Mouse (Mus musculus): ENCODE measurements around the gene Gm47985.
"Not testable (repeated sequence)": the region's sequence is repeated elsewhere in the genome, so short reads cannot be mapped to it uniquely, and the experiment has no call there.

DNA sequence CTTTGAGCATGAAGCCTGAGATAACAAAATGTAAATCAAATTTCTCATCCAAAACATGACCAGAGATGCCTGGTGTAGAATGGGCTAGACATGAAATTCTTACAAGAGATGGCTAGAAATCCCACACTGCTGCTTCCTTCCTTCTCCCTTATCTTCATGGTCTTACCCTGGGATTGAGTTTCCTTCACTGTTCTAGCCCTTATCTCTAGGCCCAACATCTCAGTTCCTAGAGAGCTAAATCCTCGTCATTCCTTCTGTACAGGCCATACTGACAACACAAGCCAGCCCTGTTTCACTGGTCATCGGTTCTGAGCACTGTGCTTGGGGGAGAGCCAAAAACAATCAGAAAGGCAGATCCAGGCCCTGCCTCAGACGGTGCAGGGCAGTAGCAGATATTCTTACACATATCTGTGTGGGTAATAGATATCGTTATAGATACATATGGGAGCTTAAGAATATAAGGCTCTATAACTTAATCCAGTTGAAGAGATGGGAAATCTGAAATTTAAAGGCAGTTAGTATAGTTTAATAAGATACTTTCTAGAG, 4.6 kb downstream of the Gm47985 start:
- TF ChIP-seq CTCF (conservative IDR thresholded peaks at IDR 0.05 in 1 of 2, IDR thresholded peaks at IDR 0.05 in 1 of 2; ENCODE audit: low read depth in 2 of 2, low read length in 2 of 2); POLR2A (IDR thresholded peaks at IDR 0.05; ENCODE audit: low read depth, low read length); EP300 (IDR thresholded peaks at IDR 0.05; ENCODE audit: low read length); NELFE (IDR thresholded peaks at IDR 0.05; ENCODE audit: low read depth, low read length); ZNF384 (IDR thresholded peaks at IDR 0.05; ENCODE audit: low read depth, low read length); SMC3 (IDR thresholded peaks at IDR 0.05; ENCODE audit: low read depth, low read length); GABPA (IDR thresholded peaks at IDR 0.05; ENCODE audit: insufficient replicate concordance, low read depth, low read length); PAX5 (IDR thresholded peaks at IDR 0.05; ENCODE audit: low read length): not testable (repeated sequence)
